Mouse (Mus musculus): ENCODE measurements around the gene Zcchc4. TPM values are rescaled to one million over a fixed set of nuclear protein-coding genes. Genes with fewer than 3 reads are reported as not detected.

Gene Zcchc4
- total and polyA plus RNA-seq, 3 experiments, result 0.67 to 1.0 TPM; not detected in 1

DNA sequence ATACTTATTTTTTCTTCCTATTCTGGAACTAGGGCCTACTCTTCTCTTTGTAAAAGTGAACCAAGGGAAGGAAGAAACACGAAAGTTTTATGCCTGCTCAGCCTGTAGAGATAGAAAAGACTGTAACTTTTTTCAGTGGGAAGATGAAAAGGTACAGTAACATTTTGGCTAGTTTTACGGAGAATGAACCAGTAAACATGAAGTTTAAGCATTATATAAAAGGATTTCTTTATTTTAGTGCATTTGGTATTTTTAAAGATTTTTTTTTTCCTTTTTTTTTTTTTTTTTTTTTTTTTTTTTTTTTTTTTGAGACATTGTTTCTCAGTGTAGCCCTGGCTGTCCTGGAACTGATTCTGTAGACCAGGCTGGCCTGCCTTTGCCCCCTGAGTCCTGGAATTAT is 8.7 kb downstream of the Zcchc4 start:
- peaks cover 0 to 21% of the 10 kb centered on the region in 2 experiments; a peak in 2 of 4 replicates for H3K36me3 ChIP-seq (ENCODE audit: control insufficient read depth in 1 of 2, insufficient read depth in 2 of 2, low read length in 2 of 2)
- no peak overlapping the region for H3K9ac ChIP-seq (ENCODE audit: control insufficient read depth, low read depth, low read length, poor library complexity, severe bottlenecking)
- H3K27ac ChIP-seq (ENCODE audit: control insufficient read depth, low read depth, low read length), result no peak overlapping the region
- H3K79me2 ChIP-seq (ENCODE audit: control insufficient read depth, insufficient read depth, low read length, poor library complexity), result no peaks in the 10 kb centered on the region
- DNase-seq (ENCODE audit: low read depth, low spot score), result no peak
- no peaks in the 10 kb centered on the region for H3K27me3 ChIP-seq (ENCODE audit: control insufficient read depth in 1 of 2, insufficient read depth in 2 of 2, low read length in 2 of 2)
- peaks cover 14 to 19% of the 10 kb centered on the region in 2 experiments for H3K4me1 ChIP-seq (ENCODE audit: control insufficient read depth in 1 of 2, insufficient read depth in 2 of 2, low read length in 2 of 2)
- TF ChIP-seq BHLHE40 (IDR thresholded peaks at IDR 0.05; ENCODE audit: borderline replicate concordance, low read depth, low read length), result no peak
- TF ChIP-seq GATA1 (IDR thresholded peaks at IDR 0.05; ENCODE audit: low read depth, low read length), result no peak
- no peak for TF ChIP-seq CTCF (IDR thresholded peaks at IDR 0.05 in 2 of 3, conservative IDR thresholded peaks at IDR 0.05 in 1 of 3; ENCODE audit: control insufficient read depth in 1 of 3, insufficient read depth in 1 of 3, low read depth in 2 of 3, low read length in 3 of 3, poor library complexity in 1 of 3, severe bottlenecking in 1 of 3)
- TF ChIP-seq MYC (IDR thresholded peaks at IDR 0.05; ENCODE audit: low read depth, low read length), result no peak
- no peak for TF ChIP-seq ELF1 (IDR thresholded peaks at IDR 0.05; ENCODE audit: low read depth, low read length)
- no peak for TF ChIP-seq MEF2A (IDR thresholded peaks at IDR 0.05; ENCODE audit: extremely low read depth, insufficient replicate concordance, low read depth, low read length, poor library complexity, severe bottlenecking)
- TF ChIP-seq CHD1 (IDR thresholded peaks at IDR 0.05; ENCODE audit: low read depth, low read length), result no peak
- no peak for TF ChIP-seq NELFE (IDR thresholded peaks at IDR 0.05; ENCODE audit: low read depth, low read length)
- TF ChIP-seq ZKSCAN1 (IDR thresholded peaks at IDR 0.05; ENCODE audit: low read depth, low read length), result no peak
- TF ChIP-seq TAL1 (IDR thresholded peaks at IDR 0.05; ENCODE audit: low read length), result no peak
- H3K4me3 ChIP-seq (ENCODE audit: control insufficient read depth in 1 of 2, insufficient read depth in 1 of 2, low read depth in 2 of 2, low read length in 2 of 2), result no peak overlapping the region
- H3K9me3 ChIP-seq (replicated peaks; ENCODE audit: insufficient read depth, low read length), result no peaks in the 10 kb centered on the region

DNA sequence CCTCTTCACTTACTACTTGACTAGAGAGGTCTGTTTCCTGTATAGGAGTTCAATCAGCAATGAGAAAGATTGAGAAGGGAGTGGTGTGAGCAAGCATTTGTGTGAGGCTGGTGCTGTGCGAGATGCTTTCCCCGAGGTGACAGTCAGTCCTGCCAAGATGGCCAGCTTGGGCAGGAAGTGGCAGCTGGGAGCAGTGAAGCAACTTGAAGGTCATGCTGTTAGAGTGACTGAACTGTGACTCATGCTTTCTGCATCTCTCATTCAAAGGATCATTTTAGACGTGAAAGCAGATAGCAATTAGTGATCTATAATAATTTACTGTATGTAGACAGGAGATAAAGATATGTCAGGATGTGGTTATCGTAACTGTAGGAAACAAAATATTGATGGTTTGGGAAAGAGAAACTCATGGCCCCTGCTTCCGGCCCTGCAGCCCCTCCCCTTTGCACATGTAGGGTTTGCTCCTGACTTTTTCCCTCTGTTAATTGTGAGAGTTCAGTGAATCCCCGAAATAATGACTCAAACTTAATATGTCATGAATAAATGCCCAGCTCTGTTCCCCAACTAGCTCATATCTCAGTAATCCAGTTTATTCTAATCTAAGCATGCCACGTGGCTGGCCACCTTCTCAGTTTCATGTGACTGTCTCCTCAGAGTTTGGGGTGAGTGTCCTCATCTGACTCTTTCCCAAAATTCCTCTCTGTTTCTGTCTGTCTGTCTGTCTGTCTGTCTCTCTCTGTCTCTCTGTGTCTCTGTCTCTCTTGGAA is 11.5 kb downstream of the Zcchc4 start:
- Histone ChIP-seq H3K4me1 (ENCODE audit: control insufficient read depth in 1 of 2, insufficient read depth in 2 of 2, low read length in 2 of 2) (peaks cover 14 to 19% of the 10 kb centered on the region in 2 experiments), H3K9ac (ENCODE audit: control insufficient read depth, low read depth, low read length, poor library complexity, severe bottlenecking) (peak overlapping the region; percentile 24), H3K4me3 (ENCODE audit: control insufficient read depth in 1 of 2, insufficient read depth in 1 of 2, low read depth in 2 of 2, low read length in 2 of 2) (peak overlapping the region in 1 of 2 experiments; percentile 4; a peak in 2 of 4 replicates), H3K27me3 (ENCODE audit: control insufficient read depth in 1 of 2, insufficient read depth in 2 of 2, low read length in 2 of 2) (no peaks in the 10 kb centered on the region), H3K9me3 (replicated peaks; ENCODE audit: insufficient read depth, low read length) (no peaks in the 10 kb centered on the region), H3K36me3 (ENCODE audit: control insufficient read depth in 1 of 2, insufficient read depth in 2 of 2, low read length in 2 of 2) (peaks cover 0 to 21% of the 10 kb centered on the region in 2 experiments; a peak in 2 of 4 replicates), H3K27ac (ENCODE audit: control insufficient read depth, low read depth, low read length) (peak overlapping the region; percentile 59), H3K79me2 (ENCODE audit: control insufficient read depth, insufficient read depth, low read length, poor library complexity) (no peaks in the 10 kb centered on the region)
- TF ChIP-seq TAL1 (IDR thresholded peaks at IDR 0.05; ENCODE audit: low read length) (no peak; the same call in 1 of the 2 replicates), RCOR1 (IDR thresholded peaks at IDR 0.05; ENCODE audit: low read depth, low read length) (no peak), MYC (IDR thresholded peaks at IDR 0.05; ENCODE audit: low read depth, low read length) (peak; percentile 85; the same call in 1 of the 2 replicates), MEF2A (IDR thresholded peaks at IDR 0.05; ENCODE audit: extremely low read depth, insufficient replicate concordance, low read depth, low read length, poor library complexity, severe bottlenecking) (no peak), ZC3H11A (IDR thresholded peaks at IDR 0.05; ENCODE audit: low read depth, low read length) (no peak), TCF12 (IDR thresholded peaks at IDR 0.05; ENCODE audit: low read depth, low read length) (peak; percentile 15; the same call in 1 of the 2 replicates), MYB (IDR thresholded peaks at IDR 0.05; ENCODE audit: low read depth, low read length) (no peak), NELFE (IDR thresholded peaks at IDR 0.05; ENCODE audit: low read depth, low read length) (no peak), MAX (IDR thresholded peaks at IDR 0.05; ENCODE audit: low read length) (peak; percentile 79), JUND (IDR thresholded peaks at IDR 0.05; ENCODE audit: low read depth, low read length) (no peak), ZKSCAN1 (IDR thresholded peaks at IDR 0.05; ENCODE audit: low read depth, low read length) (no peak), ZMIZ1 (IDR thresholded peaks at IDR 0.05; ENCODE audit: low read depth, low read length) (no peak), SIN3A (IDR thresholded peaks at IDR 0.05; ENCODE audit: low read length) (no peak), GATA1 (IDR thresholded peaks at IDR 0.05; ENCODE audit: low read depth, low read length) (peak; percentile 51; the same call in 1 of the 2 replicates), TBP (IDR thresholded peaks at IDR 0.05; ENCODE audit: low read depth, low read length) (no peak), POLR2A (IDR thresholded peaks at IDR 0.05; ENCODE audit: control insufficient read depth in 1 of 2, insufficient read depth in 1 of 2, low read depth in 1 of 2, low read length in 2 of 2, poor library complexity in 1 of 2) (no peak), ETS1 (IDR thresholded peaks at IDR 0.05; ENCODE audit: low read depth, low read length) (peak; percentile 60), MXI1 (IDR thresholded peaks at IDR 0.05; ENCODE audit: low read depth, low read length) (peak; percentile 40; the same call in 1 of the 2 replicates), EP300 (IDR thresholded peaks at IDR 0.05; ENCODE audit: low read depth in 1 of 2, low read length in 2 of 2) (peak; percentile 55 to 79), USF1 (IDR thresholded peaks at IDR 0.05; ENCODE audit: low read depth, low read length) (peak; percentile 66; the same call in 1 of the 2 replicates), POLR2AphosphoS2 (IDR thresholded peaks at IDR 0.05; ENCODE audit: low read length) (no peak)
- DNase-seq (ENCODE audit: low read depth, low spot score), result peak; percentile 70

Data from MEL (cell line).